Mouse (Mus musculus): ENCODE measurements at regions not wholly inside any gene's neighbourhood (a gene's known extent, or its start where the extent isn't known, plus 50 kb on each side); places are given as distances from the start of the nearest gene placed in this dataset.
A peak's percentile ranks its signal among the peaks of the same experiment; 100 is the strongest.

DNA sequence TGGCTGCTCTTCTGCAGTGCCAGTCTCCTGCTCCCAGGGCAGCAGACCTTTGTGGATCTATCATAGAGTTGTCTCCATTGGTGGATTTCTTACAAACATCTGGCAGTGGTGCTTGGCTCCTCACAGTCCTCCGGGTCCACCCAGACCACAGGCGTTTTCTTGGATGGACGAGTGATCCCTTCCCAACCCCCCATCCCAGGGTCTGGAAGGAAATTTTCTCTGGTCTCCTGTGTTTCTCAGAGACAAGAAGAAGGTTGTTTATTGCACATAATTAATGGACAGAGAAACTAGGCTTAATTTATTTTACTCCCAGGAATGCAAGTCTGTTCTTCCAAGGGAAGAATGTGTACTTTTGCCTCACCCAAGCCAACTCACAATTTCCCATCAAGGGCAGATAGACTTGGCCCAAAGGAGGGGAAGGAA is 67.2 kb upstream of the Boc start:
- H3K36me3 ChIP-seq = no peaks in the 10 kb centered on the region
- ATAC-seq = peak; percentile 34; the same call in 1 of the 2 replicates

DNA sequence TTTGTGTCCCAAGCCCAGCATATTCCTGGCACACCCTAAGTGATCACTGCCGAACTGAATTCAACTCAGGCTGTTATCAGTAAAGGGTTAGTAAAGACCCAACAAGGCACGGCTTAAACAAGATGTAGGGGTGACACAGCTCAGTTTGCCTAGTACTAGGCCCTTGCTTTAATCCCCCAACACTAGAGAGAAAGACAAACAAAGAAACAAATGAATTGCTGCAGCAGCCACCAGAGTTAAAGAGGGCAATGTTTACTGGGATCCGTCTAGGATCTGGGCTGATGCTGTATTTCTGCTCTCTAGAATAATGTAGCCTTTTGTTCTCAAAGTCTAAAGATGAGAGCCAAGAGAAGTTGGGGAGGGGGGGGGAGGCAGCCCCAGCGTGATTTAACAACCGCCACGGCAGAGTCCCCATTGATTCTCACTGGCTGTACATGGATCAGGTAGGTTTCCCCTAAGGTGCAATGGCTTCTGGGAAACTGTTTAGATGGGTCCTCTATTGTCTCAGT is 66.5 kb upstream of the Boc start:
- no peaks in the 10 kb centered on the region for H3K36me3 ChIP-seq
- ATAC-seq = no peak
- H3K27me3 ChIP-seq (replicated peaks) = no peaks in the 10 kb centered on the region
- no peaks in the 10 kb centered on the region for H3K9me3 ChIP-seq
- 46% methylated on average over 6 of the region's 6 CpGs for WGBS
- H3K4me2 ChIP-seq (replicated peaks) = no peak overlapping the region
- no peak overlapping the region for H3K9ac ChIP-seq
- H3K4me1 ChIP-seq (replicated peaks) = peaks cover 18% of the 10 kb centered on the region
- no peak overlapping the region for H3K4me3 ChIP-seq (replicated peaks)
- H3K27ac ChIP-seq = 0 out of 2 replicates have a peak overlapping the region, but pooled peaks have one; percentile 36

More for the DNA sequence above, 67.2 kb upstream of the Boc start:
- Histone ChIP-seq H3K4me2 (replicated peaks) (no peak overlapping the region), H3K9ac (no peak overlapping the region), H3K4me3 (replicated peaks) (no peak overlapping the region), H3K27ac (peak overlapping the region; percentile 36; the same call in 1 of the 2 replicates), H3K27me3 (replicated peaks) (no peaks in the 10 kb centered on the region), H3K9me3 (no peaks in the 10 kb centered on the region), H3K4me1 (replicated peaks) (peaks cover 14% of the 10 kb centered on the region)
- WGBS = 26% methylated on average over 3 of the region's 3 CpGs

DNA sequence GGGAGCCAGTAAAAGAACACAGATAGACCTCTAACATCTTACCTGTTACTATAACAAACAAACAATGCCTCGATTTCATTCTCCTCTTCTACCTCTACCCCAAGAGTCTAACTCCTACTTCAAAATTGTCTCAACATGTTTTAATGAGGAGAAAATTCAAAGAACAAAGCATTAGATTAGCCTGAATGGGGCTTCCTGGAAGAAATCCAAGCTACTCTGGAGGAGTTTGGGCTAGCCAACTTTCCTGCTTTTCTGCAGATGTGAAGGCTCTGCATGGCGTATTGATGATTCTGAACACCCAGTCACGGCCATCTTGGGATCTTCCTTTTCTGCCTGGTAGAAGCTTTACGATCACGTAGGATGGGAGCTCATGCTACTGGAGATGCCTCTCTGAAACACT is 62.9 kb upstream of the Boc start:
- Histone ChIP-seq H3K4me1 (replicated peaks) (peaks cover 10% of the 10 kb centered on the region), H3K36me3 (no peaks in the 10 kb centered on the region), H3K27ac (no peak overlapping the region), H3K27me3 (replicated peaks) (no peaks in the 10 kb centered on the region), H3K9ac (no peak overlapping the region), H3K4me2 (replicated peaks) (no peak overlapping the region), H3K9me3 (no peaks in the 10 kb centered on the region), H3K4me3 (replicated peaks) (no peak overlapping the region)
- 87% methylated on average over 5 of the region's 5 CpGs for WGBS
- ATAC-seq = no peak

DNA sequence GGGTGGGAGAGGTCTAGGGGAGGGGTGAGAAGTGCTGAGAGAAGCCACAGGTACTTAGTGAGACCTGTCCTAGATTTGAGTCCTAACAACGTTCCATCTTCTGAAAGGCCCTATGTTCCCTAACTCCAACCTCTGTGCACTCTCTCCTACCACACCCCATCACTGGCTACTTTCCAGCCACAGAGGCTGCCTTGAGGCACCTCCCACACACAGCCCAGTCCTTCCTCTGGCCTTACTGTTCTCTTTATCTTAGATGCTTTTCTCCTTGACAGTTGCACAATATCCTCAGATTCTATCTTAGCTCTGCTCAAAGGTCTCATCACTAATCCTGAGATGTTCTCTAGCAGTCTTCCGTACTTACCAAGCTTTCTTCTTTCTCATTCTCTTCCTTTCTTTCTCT is 61.8 kb upstream of the Boc start:
- no peak overlapping the region for H3K27ac ChIP-seq
- H3K9me3 ChIP-seq = no peaks in the 10 kb centered on the region
- H3K4me1 ChIP-seq (replicated peaks) = peaks cover 18% of the 10 kb centered on the region
- ATAC-seq = no peak
- no peak overlapping the region for H3K9ac ChIP-seq
- no peak overlapping the region for H3K4me2 ChIP-seq (replicated peaks)
- H3K4me3 ChIP-seq (replicated peaks) = no peak overlapping the region
- H3K36me3 ChIP-seq = no peaks in the 10 kb centered on the region
- WGBS = 73% methylated on average over 2 of the region's 2 CpGs
- H3K27me3 ChIP-seq (replicated peaks) = no peaks in the 10 kb centered on the region

DNA sequence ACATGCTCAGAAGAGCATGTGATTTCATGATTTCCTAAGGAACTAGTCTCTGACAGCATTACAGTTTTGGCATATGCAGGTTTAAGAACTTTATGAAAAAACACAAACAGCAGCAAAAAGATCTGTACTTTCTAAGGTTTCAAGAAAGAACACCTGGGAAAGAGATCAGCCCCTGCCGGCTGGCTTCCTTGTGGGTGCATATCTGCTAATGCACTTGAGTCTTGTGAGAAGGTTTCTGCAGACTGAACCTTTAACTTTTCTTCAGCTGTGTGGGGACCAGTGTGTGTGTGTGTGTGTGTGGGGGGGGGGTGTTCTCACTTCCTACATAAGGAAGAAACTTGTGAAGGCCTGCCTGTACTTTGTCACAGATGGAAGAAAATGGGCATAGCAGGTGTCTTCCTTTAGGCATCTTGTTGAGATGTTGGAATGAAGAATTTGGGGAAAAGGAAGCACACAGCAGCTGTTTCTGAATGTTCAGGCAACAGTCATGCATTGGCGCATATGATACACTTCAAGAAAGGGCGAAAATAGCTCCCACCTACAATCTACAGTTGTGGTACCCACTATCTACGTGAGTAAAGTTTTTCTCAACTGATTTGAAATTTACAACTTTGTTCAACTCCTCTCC is 60.9 kb upstream of the Boc start:
- Histone ChIP-seq H3K4me3 (replicated peaks) (no peak overlapping the region), H3K4me1 (replicated peaks) (peaks cover 14% of the 10 kb centered on the region), H3K27me3 (replicated peaks) (no peaks in the 10 kb centered on the region), H3K9me3 (no peaks in the 10 kb centered on the region), H3K4me2 (replicated peaks) (no peak overlapping the region), H3K27ac (no peak overlapping the region), H3K9ac (no peak overlapping the region), H3K36me3 (no peaks in the 10 kb centered on the region)
- no peak for ATAC-seq
- 80% methylated on average over 4 of the region's 4 CpGs for WGBS

DNA sequence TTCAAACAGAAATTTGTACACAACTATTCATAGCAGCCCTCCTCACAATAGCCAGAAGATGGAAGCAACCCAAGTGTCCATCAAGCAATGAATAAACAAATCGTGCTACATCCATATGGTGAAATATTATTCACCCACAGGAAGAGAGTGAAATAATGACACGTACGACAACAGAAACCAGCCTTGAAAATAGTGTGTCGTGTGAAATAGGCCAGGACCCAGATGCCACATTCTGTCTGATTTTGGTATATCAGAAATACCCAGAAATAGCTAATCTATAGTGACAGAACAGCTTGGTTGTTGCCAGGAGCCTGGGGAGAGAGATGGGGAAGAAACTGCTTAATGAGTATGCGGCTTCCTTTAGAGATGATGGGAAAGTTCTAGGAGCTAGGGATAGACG is 58.3 kb upstream of the Boc start:
- no peak overlapping the region for H3K4me3 ChIP-seq (replicated peaks)
- H3K27ac ChIP-seq = peak overlapping the region; percentile 48; the same call in 1 of the 2 replicates
- no peak for ATAC-seq
- H3K27me3 ChIP-seq (replicated peaks) = no peaks in the 10 kb centered on the region
- no peak overlapping the region for H3K9ac ChIP-seq
- no peaks in the 10 kb centered on the region for H3K36me3 ChIP-seq
- no peaks in the 10 kb centered on the region for H3K9me3 ChIP-seq
- no peak overlapping the region for H3K4me2 ChIP-seq (replicated peaks)
- peaks cover 14% of the 10 kb centered on the region for H3K4me1 ChIP-seq (replicated peaks)
- WGBS = 68% methylated on average over 6 of the region's 6 CpGs

DNA sequence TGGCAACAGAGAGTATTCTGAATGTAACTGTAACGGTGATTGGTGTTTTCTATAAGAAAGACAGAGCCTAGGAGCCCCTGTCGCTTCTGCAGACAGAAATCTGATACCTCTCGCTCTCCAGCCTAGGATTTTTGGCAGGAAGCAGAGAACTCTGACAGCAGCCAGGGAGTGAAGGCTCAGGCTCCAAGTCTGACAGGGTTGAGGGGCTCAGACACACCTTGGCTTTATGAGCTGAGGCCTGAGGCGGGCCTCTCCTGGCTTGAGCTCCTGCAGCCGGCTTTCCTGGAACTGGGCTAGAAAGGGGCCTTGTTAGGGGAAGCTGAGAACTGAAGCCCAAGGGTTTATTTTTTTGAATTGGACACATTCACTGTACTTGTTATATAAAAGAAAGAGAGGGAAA is 57.7 kb upstream of the Boc start:
- H3K4me3 ChIP-seq (replicated peaks) = no peak overlapping the region
- no peaks in the 10 kb centered on the region for H3K36me3 ChIP-seq
- 0 out of 2 replicates have a peak overlapping the region, but pooled peaks have one; percentile 13 for H3K4me2 ChIP-seq (replicated peaks)
- peak overlapping the region; percentile 60 for H3K27ac ChIP-seq
- H3K27me3 ChIP-seq (replicated peaks) = no peaks in the 10 kb centered on the region
- peak; percentile 86 for ATAC-seq
- WGBS = 15% methylated on average over 5 of the region's 5 CpGs
- no peak overlapping the region for H3K9ac ChIP-seq
- H3K4me1 ChIP-seq (replicated peaks) = peaks cover 14% of the 10 kb centered on the region
- no peaks in the 10 kb centered on the region for H3K9me3 ChIP-seq

DNA sequence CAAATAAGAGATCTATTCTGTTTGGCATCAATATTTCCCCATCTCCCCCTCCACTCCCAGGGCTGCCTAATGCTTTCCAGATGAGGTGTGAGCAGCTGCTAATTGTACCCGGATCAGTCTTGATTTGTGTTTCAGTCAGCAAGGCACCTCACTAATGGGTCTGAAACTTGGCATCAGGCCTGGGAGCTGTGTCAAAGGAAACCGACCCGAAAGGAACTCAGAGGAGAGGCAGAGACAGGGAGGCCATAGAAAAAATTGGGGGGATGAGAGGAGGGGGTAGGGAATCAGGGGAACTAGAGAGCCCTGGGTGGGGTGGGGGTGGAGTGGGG is 57.1 kb upstream of the Boc start:
- H3K9ac ChIP-seq = no peak overlapping the region
- H3K27me3 ChIP-seq (replicated peaks) = no peaks in the 10 kb centered on the region
- H3K36me3 ChIP-seq = no peaks in the 10 kb centered on the region
- WGBS = 26% methylated on average over 3 of the region's 3 CpGs
- H3K4me2 ChIP-seq (replicated peaks) = 0 out of 2 replicates have a peak overlapping the region, but pooled peaks have one; percentile 13
- H3K4me1 ChIP-seq (replicated peaks) = peaks cover 14% of the 10 kb centered on the region
- peak overlapping the region; percentile 60 for H3K27ac ChIP-seq
- no peak overlapping the region for H3K4me3 ChIP-seq (replicated peaks)
- peak; percentile 48 for ATAC-seq
- no peaks in the 10 kb centered on the region for H3K9me3 ChIP-seq

DNA sequence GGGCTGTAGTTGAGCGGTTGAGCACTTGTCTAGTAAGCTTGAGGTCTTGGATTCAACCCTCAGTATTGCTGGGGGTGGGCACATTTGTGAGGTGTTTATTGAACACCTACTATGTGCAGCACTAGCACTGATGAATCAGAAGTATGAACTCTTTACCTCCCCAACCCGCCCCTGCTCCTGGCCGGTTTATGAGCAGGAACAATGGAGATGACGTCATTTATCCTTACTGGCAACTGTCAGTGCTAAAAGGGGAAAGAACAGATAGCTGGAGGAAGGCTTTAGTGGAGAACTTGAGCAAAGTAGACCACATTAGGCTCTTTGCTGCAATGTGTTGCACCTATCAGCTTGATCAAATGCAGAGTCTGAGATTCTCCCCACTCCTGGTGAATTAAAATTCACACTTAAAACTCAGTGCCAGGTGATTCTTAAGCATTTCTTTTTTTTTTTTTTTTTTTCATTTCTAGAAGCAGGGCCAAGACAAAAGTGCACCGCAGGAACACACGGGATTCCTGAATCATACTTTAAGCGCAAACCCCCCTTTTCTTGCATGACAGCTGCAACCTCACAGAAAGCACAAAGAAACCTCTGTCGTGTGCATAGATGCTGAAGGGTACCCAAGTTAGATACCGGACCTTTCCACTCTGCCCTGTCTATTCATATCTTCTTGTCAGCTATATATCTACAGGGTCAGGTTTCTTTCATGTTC is 56.6 kb upstream of the Boc start:
- no peak overlapping the region for H3K9ac ChIP-seq
- 0 out of 2 replicates have a peak, but pooled peaks have one; percentile 32 for ATAC-seq
- H3K4me2 ChIP-seq (replicated peaks) = no peak overlapping the region
- no peaks in the 10 kb centered on the region for H3K9me3 ChIP-seq
- no peak overlapping the region for H3K4me3 ChIP-seq (replicated peaks)
- H3K27ac ChIP-seq = peak overlapping the region; percentile 60
- no peaks in the 10 kb centered on the region for H3K27me3 ChIP-seq (replicated peaks)
- H3K4me1 ChIP-seq (replicated peaks) = peaks cover 11% of the 10 kb centered on the region
- no peaks in the 10 kb centered on the region for H3K36me3 ChIP-seq
- 52% methylated on average over 9 of the region's 9 CpGs for WGBS

DNA sequence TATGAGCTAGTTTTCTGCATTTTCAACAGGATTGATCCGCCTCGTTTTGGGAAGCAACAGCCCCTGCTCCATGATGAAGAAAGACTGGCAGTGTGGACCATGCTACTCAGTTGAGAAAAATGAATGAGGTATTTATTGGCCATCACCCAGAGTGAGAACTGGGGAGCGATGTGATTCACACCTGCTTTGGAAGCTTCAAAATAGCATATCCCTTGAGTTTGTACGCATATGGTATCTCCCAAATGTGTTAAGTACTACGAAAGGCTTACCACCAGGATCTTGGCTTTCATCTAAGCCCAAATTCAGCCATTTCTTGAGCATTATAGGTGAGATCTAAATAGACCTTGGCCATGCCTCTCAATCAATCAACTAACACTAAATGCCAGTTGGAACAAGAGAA is 55.5 kb upstream of the Boc start:
- ATAC-seq = no peak
- no peaks in the 10 kb centered on the region for H3K9me3 ChIP-seq

DNA sequence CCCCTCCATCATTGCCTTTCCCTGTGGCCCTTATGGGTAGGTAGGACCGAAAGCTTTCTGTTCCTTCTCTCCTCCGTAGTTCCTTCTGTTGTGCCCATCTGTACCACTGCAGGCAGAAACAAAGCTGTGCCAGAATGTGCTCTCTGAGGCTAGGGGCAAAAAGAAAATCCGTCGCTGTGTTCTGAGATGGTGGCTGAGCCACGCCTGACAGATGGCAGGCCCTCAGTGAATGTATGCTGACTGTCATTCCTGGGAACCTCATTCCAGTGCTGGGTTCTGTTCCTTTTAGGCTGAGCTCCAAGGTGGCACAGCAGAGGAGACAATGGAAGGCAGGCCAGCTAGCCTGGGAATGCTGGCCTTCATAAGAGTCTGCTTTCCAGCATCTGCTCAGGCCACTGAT is 54.0 kb upstream of the Boc start:
- Histone ChIP-seq H3K36me3 (no peaks in the 10 kb centered on the region), H3K27ac (no peak overlapping the region), H3K4me3 (replicated peaks) (no peak overlapping the region), H3K9ac (no peak overlapping the region), H3K9me3 (no peaks in the 10 kb centered on the region), H3K27me3 (replicated peaks) (no peaks in the 10 kb centered on the region), H3K4me2 (replicated peaks) (no peak overlapping the region), H3K4me1 (replicated peaks) (peaks cover 10% of the 10 kb centered on the region)
- WGBS = 76% methylated on average over 5 of the region's 5 CpGs
- no peak for ATAC-seq

More for the DNA sequence above, 55.5 kb upstream of the Boc start:
- Histone ChIP-seq H3K36me3 (no peaks in the 10 kb centered on the region), H3K27me3 (replicated peaks) (no peaks in the 10 kb centered on the region), H3K4me3 (replicated peaks) (no peak overlapping the region), H3K4me1 (replicated peaks) (peaks cover 10% of the 10 kb centered on the region), H3K9ac (no peak overlapping the region), H3K27ac (no peak overlapping the region), H3K4me2 (replicated peaks) (no peak overlapping the region)
- 90% methylated on average over 5 of the region's 5 CpGs for WGBS

DNA sequence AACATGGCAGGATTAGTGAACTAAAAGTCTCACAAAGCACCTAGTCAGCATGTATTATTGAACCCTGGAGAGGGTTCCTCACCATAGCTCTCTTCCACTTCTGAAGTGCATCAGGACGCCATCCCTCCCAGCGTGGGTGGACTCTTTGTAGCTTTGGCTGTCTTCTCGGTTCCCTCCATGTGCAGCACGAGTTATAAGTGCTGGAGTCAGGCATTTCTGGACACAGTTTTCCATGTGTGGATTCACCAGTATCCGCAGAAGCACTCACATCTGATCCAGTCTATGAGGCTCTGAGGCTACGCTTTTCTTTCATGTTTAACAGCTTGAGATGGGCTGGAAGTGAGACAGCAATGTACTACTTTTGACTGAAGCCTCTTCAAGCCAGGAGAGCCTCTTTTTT is 52.8 kb upstream of the Boc start:
- ATAC-seq = no peak
- H3K9ac ChIP-seq = no peak overlapping the region
- H3K27ac ChIP-seq = no peak overlapping the region
- H3K4me1 ChIP-seq (replicated peaks) = peaks cover 10% of the 10 kb centered on the region
- WGBS = 87% methylated on average over 6 of the region's 6 CpGs
- no peaks in the 10 kb centered on the region for H3K36me3 ChIP-seq
- H3K4me3 ChIP-seq (replicated peaks) = no peak overlapping the region
- no peak overlapping the region for H3K4me2 ChIP-seq (replicated peaks)
- H3K9me3 ChIP-seq = no peaks in the 10 kb centered on the region
- no peaks in the 10 kb centered on the region for H3K27me3 ChIP-seq (replicated peaks)

DNA sequence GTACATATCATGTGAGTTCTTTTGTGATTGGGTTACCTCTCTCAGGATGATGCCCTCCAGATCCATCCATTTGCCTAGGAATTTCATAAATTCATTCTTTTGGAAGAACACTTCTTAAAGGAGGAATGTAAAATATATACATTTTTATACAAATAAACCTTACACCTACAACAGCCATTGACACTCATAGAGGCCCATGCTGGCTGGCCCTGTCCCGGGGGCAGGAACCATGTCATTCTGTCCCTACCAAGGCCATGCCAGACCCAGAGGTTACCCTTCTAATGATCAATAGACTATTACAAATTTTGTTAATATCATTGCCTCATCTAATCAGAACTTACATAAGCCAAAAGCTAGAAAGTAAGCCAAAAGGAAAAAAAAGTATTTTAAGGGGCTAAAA is 49.9 kb upstream of the Boc start:
- 92% methylated on average over 1 of the region's 1 CpGs for WGBS
- Histone ChIP-seq H3K27ac (no peak overlapping the region), H3K4me3 (replicated peaks) (no peak overlapping the region)

More for the DNA sequence above, 49.9 kb upstream of the Boc start:
- Histone ChIP-seq H3K9me3 (no peaks in the 10 kb centered on the region), H3K4me2 (replicated peaks) (no peak overlapping the region), H3K4me1 (replicated peaks) (0 out of 2 replicates have a peak, but pooled peaks cover 1% of the 10 kb centered on the region), H3K9ac (no peak overlapping the region), H3K27me3 (replicated peaks) (no peaks in the 10 kb centered on the region), H3K36me3 (no peaks in the 10 kb centered on the region)
- ATAC-seq = no peak
